Mouse (Mus musculus) lung, postnatal 4 days (tissue): ENCODE results near the gene Gstt4.
"Not testable (repeated sequence)": the region's sequence is repeated elsewhere in the genome, so short reads cannot be mapped to it uniquely, and the experiment has no call there.

Source experiments
- DNase-seq, 2 experiments: peaks; one replicate each; pipeline ENCODE4 v3.0.0; 2021

Gstt4 gene

DNA sequence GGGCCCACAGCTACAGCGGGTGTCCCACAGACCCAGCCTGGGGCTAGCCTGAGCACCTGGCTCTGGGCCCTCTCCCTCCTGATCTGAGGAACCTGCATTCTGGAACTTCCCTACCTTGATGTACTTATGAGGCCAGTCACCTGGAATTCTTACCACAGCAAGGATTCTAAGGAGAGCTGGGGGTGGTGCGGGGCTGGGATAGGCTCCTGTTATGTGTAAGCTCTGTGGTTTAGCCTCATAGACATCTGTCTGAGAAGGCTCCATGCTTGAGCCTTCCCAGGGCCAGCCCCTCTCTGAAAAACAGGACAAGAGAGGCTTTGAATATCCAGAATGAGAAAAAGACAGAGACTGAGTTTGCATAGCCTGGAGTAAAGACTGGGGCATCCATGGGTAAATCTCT is at the start of gene Gstt4:
TSS of gene Gstt4 (minus strand) at position 101 of the 400 bp plus-strand sequence.
- no peak for DNase-seq

DNA sequence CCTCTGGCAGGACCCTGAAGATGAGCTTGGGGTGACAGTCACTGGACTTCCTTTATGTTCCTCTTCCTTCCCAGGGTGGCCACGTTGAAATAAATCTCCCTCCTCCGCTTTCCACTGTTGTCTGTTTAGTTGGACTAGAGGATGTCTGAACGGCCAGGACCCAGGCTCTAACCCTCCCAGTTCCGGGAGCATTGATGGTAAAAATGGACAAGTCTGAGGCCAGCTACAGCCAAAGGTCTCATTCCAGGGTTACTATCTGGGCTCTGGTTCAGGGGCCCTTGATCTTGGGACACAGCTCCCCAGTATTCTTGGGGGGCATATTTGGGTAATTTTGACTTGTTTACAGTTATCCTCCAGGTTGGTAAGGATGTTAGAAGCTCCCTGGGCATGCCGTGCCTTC is 39.2 kb upstream of the Gstt4 start:
- no peak for DNase-seq

DNA sequence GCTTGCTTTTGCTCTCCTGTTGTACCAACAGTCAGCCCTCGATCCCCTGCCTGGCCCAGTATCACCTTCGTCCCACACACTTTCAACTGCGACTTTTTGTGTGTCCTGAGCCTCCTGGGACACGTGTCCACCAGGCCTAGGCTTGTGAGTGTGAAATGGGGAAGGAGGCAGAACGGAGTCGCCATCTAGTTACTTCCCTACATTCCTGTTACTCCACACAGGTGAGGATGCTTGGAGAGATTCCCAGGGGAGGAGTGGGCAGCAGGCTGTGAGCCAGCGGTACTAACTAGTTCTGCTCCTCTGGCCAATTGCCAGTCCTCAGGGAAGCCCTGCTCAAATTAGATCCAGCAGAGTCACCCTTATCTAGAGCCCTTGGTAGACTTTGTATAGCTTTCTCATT is 38.4 kb upstream of the Gstt4 start:
- DNase-seq = no peak

DNA sequence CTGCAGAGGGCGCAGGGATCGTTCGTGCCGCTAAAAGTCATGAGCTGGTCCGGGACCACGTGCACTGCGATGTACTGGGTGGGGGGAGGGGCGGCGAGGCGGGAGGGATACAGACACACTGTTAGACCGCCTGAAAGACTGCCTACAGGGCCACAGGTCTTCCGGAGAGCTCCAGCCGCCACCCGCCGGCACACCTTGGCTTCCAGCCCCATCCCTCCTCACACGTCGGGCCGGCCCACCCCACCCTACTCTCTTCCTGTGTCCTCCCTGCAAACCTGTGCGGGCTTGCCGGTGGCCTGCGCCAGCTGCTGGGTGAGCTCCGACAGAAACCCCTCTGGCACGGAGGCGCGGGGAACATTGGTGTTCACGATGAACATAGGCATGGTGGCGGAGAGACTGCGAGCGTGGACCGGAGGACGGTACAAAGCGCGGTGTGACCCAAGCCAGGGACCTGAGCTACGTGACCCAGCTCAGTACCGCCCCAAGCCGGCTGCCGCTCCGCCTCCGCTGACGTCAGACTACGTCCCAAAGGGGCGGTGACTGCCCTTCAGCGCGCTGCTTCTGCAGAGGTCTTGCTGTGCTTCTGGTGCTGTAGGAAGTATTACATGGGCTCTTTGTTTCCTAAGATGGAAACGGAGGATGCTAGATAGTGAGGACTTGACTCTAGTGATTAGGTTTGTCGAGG is 37.6 kb upstream of the Gstt4 start, which contains the start of gene Mif:
TSS of gene Mif (minus strand) at position 455 of the 685 bp plus-strand sequence.
- peak; percentile 90 for DNase-seq

DNA sequence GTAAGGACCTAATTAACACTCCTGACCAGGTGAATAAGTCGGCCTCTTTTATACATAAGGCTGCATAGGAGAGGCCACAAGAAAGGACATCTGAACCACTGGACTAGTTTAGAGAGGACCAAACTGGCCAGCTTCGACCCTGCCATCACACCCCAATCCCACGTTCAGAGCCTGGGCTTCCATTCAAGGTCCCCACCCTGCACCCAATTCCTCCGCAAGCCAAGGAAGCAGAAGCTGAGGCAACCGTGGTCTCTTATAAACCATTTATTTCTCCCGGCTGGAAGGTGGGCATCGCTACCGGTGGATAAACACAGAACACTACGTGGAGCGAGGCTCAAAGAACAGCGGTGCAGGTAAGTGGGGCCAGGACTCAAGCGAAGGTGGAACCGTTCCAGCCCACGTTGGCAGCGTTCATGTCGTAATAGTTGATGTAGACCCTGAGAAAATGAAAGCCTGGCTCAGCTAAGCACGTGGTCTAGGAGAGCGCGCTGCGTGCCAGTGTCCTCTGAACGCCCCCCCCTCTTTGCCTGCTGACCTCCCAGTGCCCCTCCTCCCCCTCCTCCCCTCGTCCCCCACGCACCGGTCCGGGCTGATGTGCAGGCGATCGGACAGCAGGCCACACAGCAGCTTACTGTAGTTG is 36.9 kb upstream of the Gstt4 start:
- DNase-seq = peak; percentile 35 to 38

DNA sequence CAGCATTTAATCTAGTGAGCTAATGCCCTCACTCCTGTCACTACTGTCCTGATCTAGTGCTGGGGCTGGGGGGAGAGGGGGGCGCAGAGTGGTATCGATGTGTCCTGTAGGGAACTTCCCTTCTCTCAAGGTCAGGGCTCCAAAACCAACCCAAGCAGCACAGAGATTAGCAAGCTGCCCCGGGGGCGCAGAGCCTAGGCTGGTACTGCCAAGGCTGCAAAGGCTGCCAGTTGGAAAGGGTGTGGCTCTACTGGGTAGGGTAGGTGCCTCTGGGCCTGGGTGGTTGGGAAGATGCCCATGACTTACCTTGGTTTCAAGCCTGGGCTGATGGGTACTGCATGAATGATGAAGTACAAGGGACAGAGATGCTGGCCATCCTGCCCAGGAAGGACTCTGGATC is 35.3 kb upstream of the Gstt4 start:
- DNase-seq = no peak

DNA sequence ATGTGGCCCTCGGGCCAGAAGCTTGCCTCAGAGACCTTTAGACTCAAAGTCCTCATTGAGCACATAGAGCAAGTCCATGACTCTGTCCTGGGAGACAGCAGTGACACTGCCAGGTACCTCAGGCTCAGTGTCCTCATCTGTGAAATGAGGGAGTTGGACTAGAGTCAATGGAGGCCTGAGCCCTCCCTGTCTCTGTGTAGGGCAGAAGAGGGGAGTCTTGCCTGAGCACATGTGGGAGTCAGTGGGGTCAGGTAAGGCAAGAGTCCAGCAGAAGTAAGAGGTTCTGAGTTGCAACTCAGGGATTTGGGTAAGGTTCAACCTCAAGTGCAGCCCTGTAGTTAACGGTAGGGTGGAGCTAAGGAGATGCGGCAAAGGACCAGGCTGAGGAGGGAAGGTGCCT is 34.6 kb upstream of the Gstt4 start:
- no peak for DNase-seq

DNA sequence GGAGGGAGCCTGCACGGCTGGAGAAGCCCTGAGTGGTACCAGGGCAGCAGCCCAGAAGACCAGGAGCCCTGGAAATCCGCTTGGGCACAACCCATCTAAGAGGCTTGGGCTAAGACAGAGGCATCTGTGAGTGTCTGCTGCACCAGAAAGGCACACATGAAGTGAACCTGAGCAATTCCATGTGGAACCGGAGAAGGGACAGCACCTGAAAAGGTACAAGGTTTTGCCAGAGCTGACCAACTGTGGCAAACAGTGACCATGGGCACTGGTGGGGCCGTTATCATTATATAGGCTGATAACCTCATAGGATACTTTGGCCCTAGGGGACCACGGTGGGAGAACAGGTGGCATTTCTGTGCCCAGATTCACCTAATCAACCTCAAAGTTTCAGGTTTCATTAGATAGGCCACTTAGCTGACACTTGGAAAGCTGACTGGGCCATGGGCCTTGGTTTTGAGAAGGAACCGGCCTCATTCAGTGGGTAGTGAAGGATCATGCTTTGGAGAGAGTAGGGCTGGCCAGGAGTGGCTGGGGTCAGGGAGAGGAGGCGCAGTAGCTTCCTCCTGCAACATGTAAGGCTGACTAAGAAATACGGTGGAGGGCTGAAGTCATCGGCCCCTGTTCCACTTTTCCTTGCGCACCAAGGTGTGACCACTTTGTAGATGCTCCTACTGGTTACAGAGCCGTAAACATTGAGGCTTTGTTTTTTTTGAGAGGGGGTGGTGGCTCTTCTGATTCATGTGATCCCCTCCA is 34.0 kb upstream of the Gstt4 start:
- no peak for DNase-seq

DNA sequence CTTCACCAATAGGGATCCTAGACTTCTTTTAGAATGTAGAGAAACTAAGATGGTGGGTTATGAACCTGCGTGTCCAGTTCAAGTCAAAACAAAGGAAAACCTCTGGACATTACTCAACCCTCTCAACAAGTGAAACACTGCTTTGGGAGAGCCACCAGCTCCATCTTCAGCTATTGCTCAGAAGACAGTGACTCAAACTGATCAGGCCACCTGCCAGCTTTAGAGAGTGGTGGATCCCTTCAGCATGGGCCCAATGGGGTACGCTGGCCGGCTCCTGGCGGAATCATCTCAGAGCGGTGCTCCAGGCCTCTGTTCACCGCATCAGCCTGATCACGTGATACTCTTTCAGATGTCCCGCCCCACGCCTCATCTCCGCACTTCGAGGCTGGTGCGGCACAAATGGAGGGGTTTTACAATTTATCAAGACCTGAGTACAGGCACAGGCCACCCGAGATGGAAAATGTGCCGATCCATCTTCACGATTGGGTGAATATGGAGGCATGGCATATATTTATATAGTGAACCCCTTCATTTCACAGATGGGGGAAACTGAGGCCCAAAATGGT is 33.2 kb upstream of the Gstt4 start:
- DNase-seq = no peak

DNA sequence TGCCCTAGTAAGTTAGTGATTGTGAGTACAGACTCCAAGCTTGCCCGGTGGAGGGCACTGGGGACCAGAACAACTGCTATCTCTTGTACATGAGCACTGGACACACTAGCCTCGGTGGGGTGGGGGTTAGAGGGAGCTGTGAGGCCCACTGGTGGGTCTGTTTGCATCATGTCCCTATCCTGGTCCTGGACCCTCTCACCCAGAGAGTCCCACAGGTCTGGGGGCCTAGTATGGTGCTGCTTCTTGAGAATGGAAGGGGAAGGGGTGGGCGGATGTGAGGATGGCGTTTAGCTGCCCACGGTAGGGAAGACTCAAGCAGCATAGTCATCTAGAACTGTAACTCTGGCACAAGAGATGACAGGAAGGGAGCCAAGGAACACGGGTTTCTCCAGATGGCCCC is 32.4 kb upstream of the Gstt4 start:
- no peak for DNase-seq

DNA sequence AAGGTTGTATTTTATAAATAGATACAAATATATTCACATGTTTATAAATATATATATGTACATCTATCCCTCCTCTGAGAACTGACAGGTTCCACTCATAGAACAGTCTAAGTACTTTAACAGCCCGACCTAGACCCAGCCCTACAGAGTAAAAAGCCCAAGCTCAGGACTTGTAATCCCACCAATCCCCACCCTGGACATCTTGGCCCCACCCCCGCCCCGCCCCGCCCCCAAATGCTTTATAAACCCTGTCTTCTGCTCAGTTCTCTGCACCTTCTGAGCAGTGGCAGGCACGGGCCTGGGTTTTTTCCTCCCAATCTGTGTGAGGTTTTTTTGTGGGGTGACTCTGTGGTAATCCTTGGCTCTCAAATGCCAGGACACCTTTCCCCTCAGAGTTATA is 31.8 kb upstream of the Gstt4 start:
- no peak for DNase-seq

DNA sequence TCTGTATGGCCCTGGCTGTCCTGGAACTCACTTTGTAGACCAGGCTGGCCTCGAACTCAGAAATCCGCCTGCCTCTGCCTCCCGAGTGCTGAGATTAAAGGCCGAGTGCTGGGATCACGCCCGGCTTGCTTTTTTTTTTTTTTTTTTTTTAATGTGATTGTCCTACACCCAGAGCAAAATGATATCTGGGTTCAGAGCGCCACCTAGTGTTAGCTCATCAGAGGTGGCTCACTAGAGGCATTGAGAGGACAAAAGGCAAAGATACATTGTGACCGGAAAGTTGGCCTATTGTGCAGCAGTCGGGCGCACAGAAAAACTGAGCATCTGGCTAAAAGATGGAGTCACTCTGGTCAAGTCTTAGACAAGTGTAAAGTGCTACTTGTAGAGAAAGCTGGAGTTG is 31.1 kb upstream of the Gstt4 start:
- peak; percentile 74 to 87 for DNase-seq

DNA sequence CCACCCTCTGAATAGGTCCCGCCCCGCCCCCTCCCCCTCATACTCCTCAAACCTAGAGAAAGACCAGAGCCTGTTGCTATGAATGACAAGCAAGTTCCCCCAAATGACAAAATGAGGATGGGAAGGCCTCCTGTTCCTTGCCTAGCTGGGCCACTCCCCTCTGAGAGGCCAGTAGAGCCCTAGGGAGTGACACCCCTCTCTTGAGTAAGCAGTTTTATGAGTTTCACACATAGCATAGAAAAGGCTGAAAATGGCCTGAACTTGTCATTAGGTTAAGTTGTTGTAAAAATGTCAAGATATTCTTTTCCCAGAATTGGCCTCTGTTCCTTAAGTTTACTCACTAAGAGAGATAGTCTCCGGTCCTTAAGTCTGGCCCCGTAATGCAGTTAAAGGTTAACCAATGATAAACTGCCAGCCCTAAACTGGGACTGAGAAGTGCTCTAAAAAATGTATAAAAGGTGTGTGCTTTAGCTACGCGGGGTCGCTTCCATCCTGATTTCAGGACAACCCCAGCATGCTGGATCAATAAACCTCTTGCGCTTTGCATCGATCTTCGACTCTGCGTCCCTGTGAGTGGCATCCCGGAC is 30.3 kb upstream of the Gstt4 start:
- no peak for DNase-seq

DNA sequence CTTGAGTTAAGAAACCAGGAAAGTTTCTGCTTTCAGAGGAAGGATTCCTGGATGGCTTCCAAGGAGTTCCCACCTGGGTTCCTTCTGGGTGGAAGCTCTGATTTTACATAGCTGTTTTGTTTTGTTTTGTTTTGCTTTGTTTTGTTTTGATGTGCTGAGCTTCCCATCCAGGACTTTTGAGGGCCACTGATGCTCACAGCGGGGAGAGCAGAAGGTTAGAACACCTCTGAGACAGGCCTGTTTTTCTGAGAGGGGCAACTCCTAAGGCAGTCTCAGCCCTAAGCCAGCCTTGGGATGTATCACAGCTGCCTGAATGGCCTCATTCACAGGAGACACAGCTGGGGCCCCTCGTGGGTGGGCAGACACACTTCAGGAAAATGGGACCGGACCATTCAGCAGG is 29.3 kb upstream of the Gstt4 start:
- no peak for DNase-seq

DNA sequence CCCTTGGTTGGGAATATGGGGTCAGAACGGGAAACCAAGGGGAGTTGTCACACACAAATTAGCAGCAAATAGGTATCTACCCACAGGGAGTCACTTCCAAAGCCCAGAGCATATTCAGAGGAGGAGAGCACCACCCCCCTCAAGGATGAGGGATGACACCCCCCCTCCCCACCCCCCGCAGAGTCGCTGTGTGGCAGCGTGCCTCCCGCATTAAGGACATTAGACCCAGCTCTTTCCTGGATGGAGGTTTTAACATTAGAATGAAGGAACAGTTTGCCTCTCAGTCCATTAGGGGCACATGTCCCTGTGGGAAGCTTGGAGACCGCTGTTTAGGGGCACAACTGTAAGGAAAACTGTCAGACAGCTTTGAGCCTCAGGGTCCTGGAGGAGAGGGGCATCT is 28.7 kb upstream of the Gstt4 start:
- DNase-seq = no peak

DNA sequence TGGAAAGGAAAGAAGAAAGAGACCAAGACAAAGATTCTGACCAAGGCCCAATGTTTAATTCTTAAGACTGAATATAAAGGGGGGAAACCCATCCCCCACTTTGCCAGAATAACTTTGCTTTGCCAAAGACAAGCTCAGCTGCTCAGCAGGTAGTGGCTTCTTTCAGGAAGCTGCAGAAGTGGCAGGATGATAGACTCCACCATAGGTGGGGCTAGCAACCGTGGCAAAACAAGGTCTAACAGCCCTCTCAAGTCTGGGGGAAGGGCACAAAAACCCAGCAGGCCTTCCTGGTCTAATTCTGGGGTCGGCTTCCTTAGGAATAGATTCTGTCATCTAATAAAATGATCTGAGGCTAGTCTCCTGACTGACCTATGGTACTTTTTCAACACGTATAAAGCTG is 26.0 kb upstream of the Gstt4 start:
- DNase-seq = no peak

DNA sequence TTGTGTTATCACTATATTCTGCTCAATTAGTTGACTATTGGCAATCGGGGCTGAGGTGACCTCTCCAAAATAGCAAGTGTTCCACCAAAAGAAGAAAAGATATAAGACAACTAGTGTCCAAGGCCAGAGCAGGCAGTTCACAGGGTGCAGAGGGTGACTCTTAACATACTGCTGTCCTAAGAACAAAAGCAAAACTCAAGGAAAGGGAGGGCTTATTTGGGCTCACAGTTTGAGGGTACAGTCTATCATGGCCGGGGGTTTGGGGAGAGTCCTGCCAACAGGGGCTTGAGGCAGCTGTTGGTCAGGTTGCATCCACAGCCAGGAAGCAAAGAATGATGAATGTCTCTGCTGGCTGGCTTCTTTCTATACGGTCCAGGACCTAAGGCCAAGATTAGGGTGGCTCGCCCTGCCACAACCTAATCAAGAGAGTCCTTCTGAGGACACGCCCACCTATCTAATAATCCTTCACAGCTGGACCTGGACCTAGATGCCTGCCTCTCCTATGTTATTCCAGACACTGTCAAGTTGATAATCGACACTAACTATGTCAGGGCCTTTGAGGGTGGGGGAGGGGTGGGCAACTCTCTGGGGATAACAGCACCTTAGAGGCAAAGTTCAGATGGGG is 23.1 kb upstream of the Gstt4 start:
- DNase-seq = no peak

DNA sequence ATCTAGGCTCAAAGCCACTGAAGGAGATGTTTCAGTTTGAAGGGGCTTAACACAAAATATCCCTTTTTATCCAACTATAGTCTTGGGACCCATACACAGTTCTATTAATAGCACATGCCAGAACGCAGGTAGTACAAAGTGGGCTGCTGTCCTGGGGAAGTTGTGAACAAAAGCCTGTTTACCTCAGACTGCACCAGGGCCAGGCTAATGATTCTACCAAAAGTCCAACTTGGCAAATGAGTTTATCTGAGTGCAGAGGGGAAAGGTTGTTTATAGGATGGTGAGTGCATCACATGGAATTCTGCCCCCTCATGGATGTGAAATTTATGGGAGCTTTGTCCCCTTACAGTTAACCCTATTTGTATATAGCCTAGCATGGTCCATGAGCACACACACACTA is 22.5 kb upstream of the Gstt4 start:
- DNase-seq = no peak

DNA sequence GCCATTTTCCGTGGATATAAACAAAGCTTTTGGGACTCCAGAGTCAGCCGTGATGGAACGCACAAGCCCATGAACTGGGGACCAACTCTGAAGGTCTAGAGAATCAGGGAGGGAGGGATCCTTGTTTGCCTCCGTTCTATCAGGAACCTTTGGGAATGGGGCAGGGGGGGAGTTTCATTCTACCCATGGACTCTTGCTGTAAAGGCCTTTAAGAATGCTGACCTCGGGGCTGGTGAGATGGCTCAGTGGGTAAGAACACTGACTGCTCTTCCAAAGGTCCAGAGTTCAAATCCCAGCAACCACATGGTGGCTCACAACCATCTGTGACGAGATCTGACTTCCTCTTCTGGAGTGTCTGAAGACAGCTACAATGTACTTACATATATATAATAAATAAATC is 21.6 kb upstream of the Gstt4 start:
- not testable (repeated sequence) for DNase-seq

DNA sequence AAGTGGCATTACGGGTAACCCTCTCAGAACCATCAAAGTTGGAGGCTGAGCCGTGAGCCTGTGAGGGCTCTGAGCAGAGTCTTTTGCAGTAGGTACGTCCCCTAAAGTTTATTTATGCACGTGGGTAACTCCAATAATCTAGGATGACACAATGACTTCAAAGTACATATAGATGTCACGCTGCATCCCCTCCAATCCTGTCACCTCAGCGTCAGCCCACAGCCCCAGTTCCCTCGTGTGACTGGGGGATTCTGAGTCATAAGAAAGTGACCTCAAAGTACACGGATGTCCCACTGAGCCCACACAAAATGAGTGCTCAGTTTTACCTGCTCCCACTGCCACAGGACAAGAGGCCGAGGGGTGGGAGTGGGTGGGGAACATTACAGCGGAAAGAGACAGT is 16.7 kb upstream of the Gstt4 start:
- DNase-seq = no peak

DNA sequence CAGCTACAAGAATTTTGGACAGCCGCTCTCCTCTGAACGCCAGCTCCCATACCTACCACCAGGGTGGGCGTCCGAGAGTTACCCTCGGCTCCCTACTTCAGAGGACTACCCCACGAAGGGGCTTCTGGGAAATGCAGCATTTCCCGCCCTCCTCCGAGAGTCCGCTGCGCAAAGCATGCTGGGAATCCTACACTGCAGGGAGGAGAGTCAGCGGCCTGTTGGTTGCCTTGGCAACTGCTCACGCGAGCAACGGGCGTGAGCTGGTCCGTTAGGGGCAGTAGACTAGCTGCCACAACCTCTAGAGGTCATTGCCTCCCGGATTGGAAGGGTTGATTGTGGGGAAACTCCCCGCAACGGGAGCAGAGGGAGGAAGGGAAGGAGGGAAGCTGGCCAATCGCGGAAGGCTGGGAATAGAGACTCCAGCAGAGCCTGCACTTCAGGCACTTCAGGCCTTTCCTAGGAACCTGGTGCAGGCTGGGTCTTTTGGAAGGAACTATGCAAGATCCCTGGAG is 15.0 kb upstream of the Gstt4 start, which contains the start of gene Gstt2:
TSS of gene Gstt2 (minus strand) at position 177 of the 512 bp plus-strand sequence.
- peak; percentile 93 to 96 for DNase-seq

DNA sequence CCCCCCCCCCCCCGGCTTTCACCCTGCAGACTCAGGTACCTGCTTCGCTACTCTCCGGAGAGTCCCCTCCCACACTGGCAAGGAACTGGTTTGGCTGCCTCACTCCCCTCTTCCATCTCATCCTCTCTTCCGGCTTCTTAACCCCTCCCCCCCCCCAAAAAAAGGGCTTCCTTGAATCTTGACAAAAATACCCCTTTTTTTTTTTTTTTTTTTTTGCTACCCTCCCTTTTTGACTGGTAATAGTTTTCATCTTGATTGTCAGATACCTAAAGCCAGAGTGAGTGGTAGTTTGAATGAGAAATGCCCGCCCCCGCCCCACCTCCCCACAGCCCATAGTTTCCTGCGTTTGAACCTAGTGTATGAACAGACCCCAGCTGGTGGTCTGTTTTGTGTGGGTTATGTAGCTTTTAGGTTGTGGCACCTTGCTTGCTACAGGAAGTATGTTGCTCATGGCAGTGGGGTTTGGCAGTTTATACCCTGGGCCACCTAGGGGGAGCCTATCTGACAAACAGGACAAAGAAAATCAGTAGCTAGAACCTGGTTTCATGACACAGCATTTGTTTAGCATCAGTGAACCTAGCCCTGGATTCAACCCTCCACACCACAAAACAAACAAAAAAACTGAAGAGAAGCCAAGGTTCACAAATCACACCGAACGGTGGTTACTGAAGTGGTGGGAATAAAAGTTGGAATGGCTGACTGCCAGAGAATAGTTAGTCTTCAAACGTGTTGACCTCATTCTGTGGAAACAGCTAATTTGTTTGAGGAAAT is 13.6 kb upstream of the Gstt4 start:
- DNase-seq = peak in 1 of 2 experiments; percentile 41
